16 mouse cellular contexts compared by ENCODE assay signal in genomic region chr2:21009258-21010140, GRCm38 (mm10). TPM values are rescaled to one million over a fixed set of nuclear protein-coding genes. Genes with fewer than 3 reads are reported as not detected.
DNase-seq lines count a peak whose midpoint lies in the region; ATAC-seq lines count a peak whose summit lies in the region.
"Had no signal": no experiment of that assay in that cellular context is flagged by ENCODE, and none has a peak within 500 bp of the region (broad histone marks: within the 10 kb centered on the region; RNA-seq: fewer than 3 reads in every experiment).

No protein-coding gene starts in this region.

- peak; percentile 49; the same call in 1 of the 2 replicates for ATAC-seq in neural tube, embryonic 11.5 days (ENCODE audit: insufficient read depth, low FRiP score, low TSS enrichment)
- ATAC-seq in forebrain, embryonic 14.5 days: peak; percentile 57
- ATAC-seq: inflammation-experienced regulatory T-cells, adult 6 months; liver, postnatal 0 days had no signal

- peak overlapping the region; percentile 53 for H3K9ac ChIP-seq in neural tube, embryonic 11.5 days (ENCODE audit: low read length)
- peak overlapping the region; percentile 38; the same call in 1 of the 2 replicates for H3K9ac ChIP-seq in forebrain, embryonic 14.5 days (ENCODE audit: low read length)
- H3K9ac ChIP-seq: embryonic facial prominence, embryonic 15.5 days; heart, embryonic 12.5 days; liver, postnatal 0 days had no signal

- no peaks in the 10 kb centered on the region for H3K36me3 ChIP-seq in neural tube, embryonic 11.5 days (ENCODE audit: control insufficient read depth, insufficient read depth, low read length)
- H3K36me3 ChIP-seq in forebrain, embryonic 14.5 days (ENCODE audit: control insufficient read depth, insufficient read depth, low read length): no peaks in the 10 kb centered on the region
- no peaks in the 10 kb centered on the region for H3K36me3 ChIP-seq in midbrain, embryonic 10.5 days
- H3K36me3 ChIP-seq: embryonic facial prominence, embryonic 15.5 days; heart, embryonic 12.5 days had no signal

- H3K4me2 ChIP-seq in neural tube, embryonic 11.5 days (ENCODE audit: low read depth): no peak overlapping the region
- H3K4me2 ChIP-seq in forebrain, embryonic 14.5 days (ENCODE audit: low read length): peak overlapping the region; percentile 12; the same call in 1 of the 2 replicates
- H3K4me2 ChIP-seq: embryonic facial prominence, embryonic 15.5 days; heart, embryonic 12.5 days had no signal

- peaks cover 5% of the 10 kb centered on the region; the same call in 1 of the 2 replicates for H3K4me1 ChIP-seq in neural tube, embryonic 11.5 days (ENCODE audit: control insufficient read depth, insufficient read depth, low read length)
- H3K4me1 ChIP-seq in forebrain, embryonic 14.5 days (ENCODE audit: control insufficient read depth, insufficient read depth, low read length): peaks cover 28% of the 10 kb centered on the region
- peaks cover 60% of the 10 kb centered on the region for H3K4me1 ChIP-seq in midbrain, embryonic 10.5 days
- H3K4me1 ChIP-seq: embryonic facial prominence, embryonic 15.5 days had no signal

- no peaks in the 10 kb centered on the region for H3K9me3 ChIP-seq in neural tube, embryonic 11.5 days (ENCODE audit: control insufficient read depth, low read length)
- H3K9me3 ChIP-seq in forebrain, embryonic 14.5 days (replicated peaks; ENCODE audit: control insufficient read depth, low read length): no peaks in the 10 kb centered on the region
- H3K9me3 ChIP-seq in midbrain, embryonic 10.5 days (replicated peaks): no peaks in the 10 kb centered on the region
- H3K9me3 ChIP-seq: embryonic facial prominence, embryonic 15.5 days; heart, embryonic 12.5 days had no signal

- 50% methylated on average over 16 of the region's 16 CpGs for WGBS in neural tube, embryonic 11.5 days
- 23% methylated on average over 16 of the region's 16 CpGs for WGBS in forebrain, embryonic 14.5 days
- 43% methylated on average over 16 of the region's 16 CpGs for WGBS in midbrain, embryonic 10.5 days

- H3K27me3 ChIP-seq in neural tube, embryonic 11.5 days (ENCODE audit: control insufficient read depth, insufficient read depth, low read length): no peaks in the 10 kb centered on the region
- no peaks in the 10 kb centered on the region for H3K27me3 ChIP-seq in forebrain, embryonic 14.5 days (replicated peaks; ENCODE audit: control insufficient read depth, insufficient read depth, low read length)
- H3K27me3 ChIP-seq in midbrain, embryonic 10.5 days (ENCODE audit: low read depth, poor library complexity, severe bottlenecking): no peaks in the 10 kb centered on the region
- H3K27me3 ChIP-seq: embryonic facial prominence, embryonic 15.5 days; heart, embryonic 12.5 days had no signal

- DNase-seq in neural tube, embryonic 11.5 days (ENCODE audit: low spot score): peak; percentile 42
- no peak for DNase-seq in neural tube, embryonic 10.5 days (ENCODE audit: extremely low spot score, low spot score)
- DNase-seq in forebrain, embryonic 14.5 days (ENCODE audit: low spot score): peak; percentile 87
- DNase-seq in midbrain, embryonic 10.5 days (ENCODE audit: low spot score): peak; percentile 43
- DNase-seq in retina, embryonic 14.5 days (ENCODE audit: low spot score): peak; percentile 65
- no peak for DNase-seq in heart, adult 11 months
- DNase-seq in kidney, adult 9 months: no peak
- no peak for DNase-seq in layer of hippocampus, adult 18-20 months (ENCODE audit: low spot score in 2 of 2)
- DNase-seq: adrenal gland, postnatal 14 days; gastrocnemius, postnatal 10 days; kidney, postnatal 4 days; liver, postnatal 0 days; thymus, adult 2 months had no signal

- H3K4me3 ChIP-seq in neural tube, embryonic 11.5 days (ENCODE audit: low read depth, low read length): no peak overlapping the region
- H3K4me3 ChIP-seq in forebrain, embryonic 14.5 days (ENCODE audit: low read depth, low read length): no peak overlapping the region
- H3K4me3 ChIP-seq in midbrain, embryonic 10.5 days: peak overlapping the region; percentile 22; the same call in 1 of the 2 replicates
- H3K4me3 ChIP-seq: embryonic facial prominence, embryonic 15.5 days; heart, embryonic 12.5 days had no signal

- peak overlapping the region; percentile 98 for H3K27ac ChIP-seq in neural tube, embryonic 11.5 days (ENCODE audit: low read depth, low read length)
- H3K27ac ChIP-seq in forebrain, embryonic 14.5 days (ENCODE audit: low read depth, low read length): peak overlapping the region; percentile 89
- peak overlapping the region; percentile 96 for H3K27ac ChIP-seq in midbrain, embryonic 10.5 days (replicated peaks)
- H3K27ac ChIP-seq: embryonic facial prominence, embryonic 15.5 days had no signal

RNA-seq across cellular contexts. Expression of gene Arhgap21, which starts 40.8 kb away (rescaled TPM):
- polyA plus RNA-seq in neural tube, embryonic 11.5 days (2014; fragmentation: Nextera tagmentation; extraction: Ambion mirVana): 49.4 and 50.0 TPM in 2 replicates
- polyA plus RNA-seq in forebrain, embryonic 14.5 days (2014; fragmentation: Nextera tagmentation; extraction: Ambion mirVana): 34.0 and 43.0 TPM in 2 replicates
- 28.3 and 40.4 TPM in 2 replicates for polyA plus RNA-seq in midbrain, embryonic 10.5 days (2016; fragmentation: Nextera tagmentation; extraction: Ambion mirVana)
- 100 to 1,000 TPM; 320 to 367 TPM for total RNA-seq in layer of hippocampus, adult 18-20 months (2021)

Comparison
In these comparisons a context has a peak if more than half of its experiments do, and no peak if none do; other contexts are left out.
1. DNase-seq: peak in neural tube, embryonic 11.5 days (single experiment), forebrain, embryonic 14.5 days (single experiment), midbrain, embryonic 10.5 days (single experiment) and retina, embryonic 14.5 days (single experiment); none in neural tube, embryonic 10.5 days (single experiment), heart, adult 11 months (single experiment), kidney, adult 9 months (single experiment) and layer of hippocampus, adult 18-20 months (0 of 2).
2. Peak in every context shown above with its lines, with median percentiles within 50 percentile points of each other: H3K27ac ChIP-seq.